Mouse (Mus musculus): ENCODE data around the gene Tmem82.

Tmem82 gene

DNA sequence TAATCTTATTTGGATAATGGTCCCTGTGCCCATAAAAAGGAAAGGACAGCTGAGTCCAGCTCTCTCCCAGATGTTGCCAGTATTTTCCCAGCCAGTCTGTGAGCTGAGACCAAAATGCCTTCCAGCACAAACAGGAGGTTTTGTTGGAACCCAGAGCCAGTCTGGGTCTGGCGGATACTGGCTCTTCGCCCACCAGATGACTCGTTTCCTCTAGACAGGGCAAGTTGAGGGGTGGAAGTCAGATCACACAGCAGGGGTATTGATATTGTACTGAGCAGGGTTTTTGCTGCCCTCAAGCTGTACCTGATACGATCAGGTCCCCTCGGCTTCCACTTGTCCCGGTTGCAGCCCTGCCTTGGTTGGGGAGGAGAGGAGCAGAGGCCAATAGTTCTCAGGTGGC, 8.9 kb downstream of the Tmem82 start:
- in situ Hi-C loops (cut with MseI, MboI) = no loop called here

DNA sequence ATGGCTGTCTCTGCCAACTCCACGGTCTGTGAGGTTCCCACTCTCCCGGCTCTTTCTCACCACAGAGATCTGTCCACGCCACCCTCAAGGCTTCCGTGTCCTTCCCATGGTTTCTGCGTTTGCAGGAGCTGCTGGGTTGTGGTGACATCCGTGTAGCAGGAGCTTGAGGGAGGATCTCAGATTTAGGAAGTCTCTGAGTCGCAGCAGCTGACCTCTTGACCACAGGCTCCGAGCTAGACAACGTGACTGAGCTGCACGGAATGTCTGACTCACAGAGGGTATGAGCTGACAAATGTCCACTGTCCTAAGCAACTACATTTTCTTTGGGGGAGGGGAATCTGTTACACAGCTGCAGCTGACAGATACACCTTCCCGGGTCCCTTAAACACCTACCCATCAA, 12.6 kb downstream of the Tmem82 start, which contains the start of gene Fblim1:
Fblim1 (minus strand) TSS at position 236 of the 400 bp plus-strand sequence.
- in situ Hi-C loops (cut with MseI, MboI) = no loop called here

- in situ Hi-C loops (cut with MseI, MboI) = no loop called here
These were observed 13.0 kb downstream of the Tmem82 start for GRCm38 (mm10) chr4:141605421-141605820.

- in situ Hi-C loops (cut with MseI, MboI) = no loop called here
These were observed 13.9 kb downstream of the Tmem82 start for GRCm38 (mm10) chr4:141604493-141604892.

GRCm38 (mm10) chr4:141603921-141604320, 14.5 kb downstream of the Tmem82 start:
- in situ Hi-C loops (cut with MseI, MboI) = no loop called here

- in situ Hi-C loops (cut with MseI, MboI) = no loop called here
These were observed 15.8 kb downstream of the Tmem82 start for GRCm38 (mm10) chr4:141602523-141603223.

DNA sequence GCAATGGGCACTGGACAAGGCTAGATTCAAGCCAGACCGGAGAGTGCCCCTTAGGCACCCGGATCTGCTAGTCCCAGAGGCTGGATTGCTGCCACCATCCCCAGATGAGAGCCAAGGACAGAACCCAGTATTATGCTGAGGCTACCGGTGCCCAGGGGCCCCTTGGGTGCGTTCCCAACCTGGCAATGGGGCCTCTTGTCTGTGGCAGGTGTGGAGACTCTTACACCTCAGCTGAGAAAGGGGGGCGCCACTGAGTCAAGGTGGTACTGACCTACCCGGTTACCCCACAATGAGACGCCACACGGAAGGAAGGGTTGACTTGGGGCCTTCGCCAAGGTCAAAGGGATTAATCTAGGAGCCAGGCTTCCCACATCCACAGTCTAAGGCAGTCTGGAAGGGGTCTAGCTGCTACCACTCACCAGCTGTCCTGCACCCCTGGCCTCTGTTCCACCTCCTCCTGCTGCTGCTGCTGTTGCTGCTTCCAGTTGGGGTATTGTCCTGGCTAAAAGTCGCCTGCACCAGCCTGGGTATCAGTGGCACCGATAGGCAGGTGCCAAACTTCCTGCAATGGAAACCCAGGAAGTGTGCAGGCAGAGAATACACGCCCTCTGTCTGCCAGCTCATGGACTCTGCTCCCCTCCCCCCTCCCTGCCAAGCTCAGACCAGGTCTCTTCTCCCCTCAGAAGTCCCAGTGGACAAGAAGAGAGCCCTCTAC, 17.1 kb downstream of the Tmem82 start:
- in situ Hi-C loops (cut with MseI, MboI) = no loop called here

- in situ Hi-C loops (cut with MseI, MboI) = no loop called here
These were observed 18.1 kb downstream of the Tmem82 start for GRCm38 (mm10) chr4:141600364-141600763.

- in situ Hi-C loops (cut with MseI, MboI) = no loop called here
These were observed 18.9 kb downstream of the Tmem82 start for GRCm38 (mm10) chr4:141599251-141600141.

DNA sequence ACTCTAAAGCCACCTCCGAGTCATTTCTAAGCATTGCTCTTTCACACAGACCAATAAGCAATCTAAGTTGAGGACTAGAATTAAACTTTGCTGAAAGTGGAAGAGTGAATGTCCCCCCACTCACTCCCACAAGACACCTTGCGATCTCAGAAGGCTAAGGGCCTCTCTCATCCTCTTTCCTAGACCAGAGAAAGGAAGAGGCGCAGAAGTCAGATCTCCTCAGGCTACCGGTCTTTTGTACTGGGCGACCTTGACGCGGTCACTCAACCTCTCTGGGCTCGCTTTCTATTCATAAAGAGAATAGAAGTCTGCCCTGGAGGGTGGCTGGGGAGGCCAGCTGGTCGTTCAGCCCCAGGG, 19.6 kb downstream of the Tmem82 start:
- in situ Hi-C loops (cut with MseI, MboI) = no loop called here

DNA sequence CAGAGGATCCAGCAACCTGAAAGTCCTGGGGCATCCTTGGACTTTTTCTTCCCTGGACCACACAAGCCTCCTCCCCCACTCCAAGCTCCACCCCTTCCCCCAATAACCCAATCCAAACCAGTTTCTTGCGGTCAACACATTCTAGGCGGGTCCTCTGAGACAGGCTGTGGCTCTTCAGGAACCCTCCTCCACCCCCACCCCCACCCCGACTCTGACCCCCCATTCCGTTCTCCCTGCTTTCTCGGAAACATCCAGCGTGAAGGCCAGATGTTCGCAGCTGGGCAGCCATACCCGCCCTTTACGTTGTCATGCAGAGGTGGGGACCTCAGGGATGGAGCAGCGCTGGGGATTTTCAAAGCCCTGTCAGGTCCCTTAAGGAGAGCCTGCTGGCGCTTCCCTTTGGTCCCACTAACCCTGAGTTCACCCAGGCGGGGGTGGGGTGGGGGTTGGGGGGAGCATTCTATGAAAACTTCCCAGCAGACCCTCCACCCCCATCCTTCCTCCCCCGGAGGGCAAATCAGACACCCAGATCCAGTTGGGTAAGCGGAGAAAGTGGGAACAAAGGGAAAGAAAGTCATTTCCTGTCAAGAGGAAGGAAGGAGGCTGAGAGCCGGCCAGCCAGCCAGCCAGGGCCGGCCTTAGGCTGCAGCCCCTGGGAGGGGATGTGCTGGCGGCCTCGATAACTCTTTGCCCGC, 20.1 kb downstream of the Tmem82 start:
- in situ Hi-C loops (cut with MseI, MboI) = no loop called here

GRCm38 (mm10) chr4:141596700-141597328, 21.6 kb downstream of the Tmem82 start:
- in situ Hi-C loops (cut with MseI, MboI) = no loop called here

- in situ Hi-C loops (cut with MseI, MboI) = no loop called here
These were observed 22.7 kb downstream of the Tmem82 start for GRCm38 (mm10) chr4:141595605-141596268.

GRCm38 (mm10) chr4:141595138-141595537, 23.3 kb downstream of the Tmem82 start:
- in situ Hi-C loops (cut with MseI, MboI) = no loop called here

GRCm38 (mm10) chr4:141591547-141591946, 26.9 kb downstream of the Tmem82 start:
- in situ Hi-C loops (cut with MseI, MboI) = no loop called here

GRCm38 (mm10) chr4:141583919-141584318, 34.5 kb downstream of the Tmem82 start:
- in situ Hi-C loops (cut with MseI, MboI) = no loop called here

DNA sequence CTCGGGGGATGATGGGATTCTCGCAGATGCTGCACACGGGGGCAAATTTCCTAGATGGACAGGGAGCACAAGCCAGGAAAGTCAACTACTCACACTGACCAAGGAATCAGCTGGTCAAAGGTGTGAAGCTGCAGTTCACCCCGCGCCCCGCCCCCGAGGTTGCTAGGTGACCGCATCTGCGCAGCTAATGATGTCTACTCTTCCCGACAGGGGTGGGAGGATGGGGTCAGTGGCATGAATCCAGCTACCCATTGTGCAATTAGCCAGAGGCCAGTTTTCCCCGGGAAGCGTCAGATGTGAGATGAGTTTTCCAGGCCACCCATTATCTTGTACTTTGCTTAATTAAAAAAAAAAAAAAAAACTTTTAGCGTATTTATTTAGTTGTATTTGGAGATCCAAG, 37.4 kb downstream of the Tmem82 start:
- in situ Hi-C loops (cut with MseI, MboI) = no loop called here

GRCm38 (mm10) chr4:141578833-141579232, 39.6 kb downstream of the Tmem82 start:
- in situ Hi-C loops (cut with MseI, MboI) = no loop called here

- in situ Hi-C loops (cut with MseI, MboI) = no loop called here
These were observed 41.6 kb downstream of the Tmem82 start for GRCm38 (mm10) chr4:141576877-141577276.

DNA sequence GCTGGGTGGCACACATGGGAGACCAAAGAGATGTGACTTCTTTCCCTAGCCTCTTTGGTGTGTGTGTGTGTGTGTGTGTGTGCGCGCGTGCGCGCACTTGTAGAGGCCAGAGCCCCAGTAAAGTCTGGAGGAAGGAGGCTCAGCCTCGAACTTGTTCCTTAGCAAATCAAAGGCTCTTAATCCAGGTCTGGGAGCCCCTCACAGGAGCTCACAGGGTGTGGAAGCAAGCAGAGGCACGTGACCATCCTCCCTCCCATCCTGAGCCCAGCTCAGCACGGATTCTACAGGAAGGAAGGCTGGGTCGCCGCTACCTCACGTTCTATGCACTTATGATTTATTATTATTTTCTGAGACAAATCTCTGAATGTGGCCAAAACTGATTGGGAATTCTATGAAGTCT, 42.0 kb downstream of the Tmem82 start:
- in situ Hi-C loops (cut with MseI, MboI) = no loop called here
